Mouse (Mus musculus) erythroid progenitor cell, adult 5-6 weeks (primary cell): Measurements from ENCODE around the gene Lrrc34. TPM values are rescaled to one million over a fixed set of nuclear protein-coding genes. Genes with fewer than 3 reads are reported as not detected.

Experiments used
- ATAC-seq: replicated peaks from 2 replicates; pipeline ENCODE4 v1.8.0; 2016; ENCODE audit warnings: moderate number of reproducible peaks, mild to moderate bottlenecking, moderate TSS enrichment, inconsistent platforms; ENCODE audit not compliant: poor library complexity, low FRiP score, severe bottlenecking
- total RNA-seq, 2 experiments: library from RNA; stranded (forward) in 1 of 2; stranded (reverse) in 1 of 2; fragments of 150-400 nt in 1 of 2; fragments of 186-747, 209-891 nt in 1 of 2; gene quantifications; 2 replicates each; pipeline versions ENCODE4 v1.2.3 to v1.2.4; 2015 to 2017; ENCODE audit warnings: low replicate concordance in 2 of 2

Gene Lrrc34
- total RNA-seq (2015; ENCODE audit: low replicate concordance), result not detected in 2 replicates
- not detected in 2 replicates for total RNA-seq (2017; ENCODE audit: low replicate concordance)

DNA sequence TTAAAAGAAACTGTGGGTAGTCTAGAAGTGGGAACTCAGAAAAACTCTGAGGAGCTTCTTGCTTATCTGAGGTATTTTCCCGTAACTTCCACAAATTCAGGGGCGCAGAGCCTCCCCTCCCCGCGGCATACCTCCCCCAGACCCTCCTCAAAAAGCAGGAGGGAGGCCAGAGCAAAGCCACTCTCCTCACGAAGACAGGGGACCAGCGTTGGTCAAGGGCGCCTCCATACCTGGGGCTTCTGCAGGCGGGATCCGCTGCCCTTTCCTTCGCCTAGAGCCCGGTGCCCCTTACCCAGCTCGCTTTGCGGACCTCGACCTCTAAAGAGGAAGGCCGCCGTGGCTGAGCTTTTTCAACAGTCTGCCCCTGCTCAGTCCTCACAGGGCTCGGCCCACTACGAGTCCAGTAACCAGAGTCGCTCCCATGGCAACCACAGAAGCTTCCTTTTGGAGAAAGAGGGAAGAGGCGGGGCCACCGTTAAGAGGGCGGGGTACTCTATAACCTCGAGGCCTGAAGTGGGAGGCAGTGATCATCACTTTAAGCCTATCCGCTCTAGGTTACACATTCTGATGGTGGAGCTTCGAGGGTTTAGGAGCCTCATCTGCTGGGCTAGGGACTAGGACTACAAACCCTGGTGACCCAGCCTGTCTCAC is at the start of gene Lrrc34:
Gene Lrrc34 (minus strand): TSS at position 430 of the 651 bp plus-strand sequence.
- ATAC-seq, result no peak

DNA sequence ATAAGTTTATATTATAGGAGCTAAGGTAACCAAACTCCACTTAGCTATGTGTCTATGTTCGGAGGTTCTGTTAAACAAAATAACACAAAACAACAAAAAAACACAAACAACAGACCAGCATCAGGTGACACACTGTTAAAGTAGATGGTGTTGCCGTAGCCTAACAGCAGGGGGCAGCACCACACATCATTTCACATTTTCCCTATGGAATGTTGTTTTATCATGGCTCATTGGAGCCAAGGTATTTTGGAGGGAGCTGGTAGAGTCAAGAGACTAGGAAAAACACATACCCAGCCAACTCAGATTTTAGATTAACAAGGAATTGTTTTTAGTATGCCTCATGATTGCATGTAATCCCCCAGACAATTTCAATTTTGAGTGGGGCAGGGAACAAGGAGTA is 48.7 kb upstream of the Lrrc34 start:
- ATAC-seq, result peak; percentile 75

GRCm38 (mm10) chr3:30695661-30696060 is 48.0 kb upstream of the Lrrc34 start:
- ATAC-seq, result no peak

DNA sequence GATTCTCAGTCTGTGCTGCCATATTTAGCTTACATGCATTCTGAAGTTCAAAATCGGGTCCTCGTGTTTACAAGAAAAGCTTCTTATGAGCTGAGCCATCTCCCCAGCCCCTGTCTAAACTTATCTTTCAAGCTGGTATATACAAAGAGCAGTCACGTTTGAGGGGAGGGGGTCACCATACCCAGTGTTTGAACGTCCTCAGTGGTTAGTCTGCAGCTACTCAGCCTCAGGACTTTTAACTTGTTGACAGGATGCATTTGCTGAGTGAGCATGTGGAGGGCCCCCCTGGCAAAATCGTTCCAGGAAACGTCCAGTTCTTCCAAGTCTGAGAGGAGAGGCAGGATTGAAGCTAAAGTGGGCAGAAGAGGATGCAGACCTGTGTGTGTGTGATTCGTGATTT is 43.3 kb upstream of the Lrrc34 start:
- ATAC-seq, result no peak

- ATAC-seq, result no peak
Measured at GRCm38 (mm10) chr3:30687216-30687615, 39.5 kb upstream of the Lrrc34 start.

- ATAC-seq, result no peak
Measured at GRCm38 (mm10) chr3:30683190-30683589, 35.5 kb upstream of the Lrrc34 start.

- no peak for ATAC-seq
Measured at GRCm38 (mm10) chr3:30658486-30658885, 10.8 kb upstream of the Lrrc34 start.

DNA sequence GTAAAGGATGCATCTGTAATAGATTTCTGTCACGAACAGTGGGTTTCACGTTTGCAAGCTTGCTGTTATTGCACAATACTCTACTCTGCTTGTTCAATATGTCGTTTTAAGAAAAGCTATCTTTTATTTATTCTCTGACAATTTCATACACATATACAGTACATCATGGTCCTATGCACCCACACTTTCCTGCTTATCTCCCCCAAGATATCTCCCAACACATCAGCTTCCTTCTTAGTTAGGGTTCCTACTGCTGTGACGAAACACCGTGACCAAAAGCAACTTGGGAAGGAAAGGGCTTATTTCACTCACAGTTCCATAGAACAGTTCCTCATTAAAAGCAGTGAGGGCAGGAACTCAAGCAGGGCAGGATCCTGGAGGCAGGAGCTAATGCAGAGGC is 8.3 kb upstream of the Lrrc34 start:
- no peak for ATAC-seq

DNA sequence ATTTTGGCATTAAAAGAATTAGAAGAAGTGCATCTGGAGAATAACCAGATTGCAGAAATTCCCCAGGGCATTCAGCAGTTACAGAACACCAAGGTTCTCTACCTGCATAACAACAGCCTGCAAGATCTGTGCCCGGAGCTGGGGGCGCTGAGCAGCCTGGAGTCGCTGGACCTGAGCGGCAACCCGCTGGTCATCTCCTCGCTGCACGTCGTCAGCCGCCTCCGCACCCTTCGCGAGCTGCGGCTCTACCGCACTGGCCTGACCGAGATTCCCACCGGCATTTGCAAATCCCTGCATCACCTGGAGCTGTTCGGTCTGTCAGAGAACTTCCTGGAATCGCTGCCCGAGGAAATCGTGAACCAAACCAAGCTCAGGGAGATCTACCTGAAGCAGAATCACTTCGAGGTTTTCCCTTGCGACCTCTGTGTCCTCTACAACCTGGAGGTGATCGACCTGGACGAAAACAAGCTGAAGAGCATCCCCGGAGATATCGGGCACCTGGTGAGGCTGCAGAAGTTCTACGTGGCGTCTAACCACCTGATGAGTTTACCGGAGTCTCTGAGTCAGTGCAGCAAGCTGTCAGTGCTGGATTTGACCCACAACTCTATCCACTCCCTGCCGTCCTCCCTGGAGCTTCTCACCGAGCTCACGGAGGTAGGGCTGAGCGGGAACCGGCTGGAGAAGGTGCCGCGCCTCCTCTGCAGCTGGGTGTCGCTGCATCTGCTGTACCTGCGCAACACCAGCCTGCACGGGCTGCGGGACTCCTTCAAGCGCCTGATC is 2.6 kb upstream of the Lrrc34 start:
- ATAC-seq, result no peak

GRCm38 (mm10) chr3:30648466-30648865 is 797 bp upstream of the Lrrc34 start:
- ATAC-seq, result no peak

GRCm38 (mm10) chr3:30646761-30647160 is 908 bp downstream of the Lrrc34 start:
- ATAC-seq, result no peak

DNA sequence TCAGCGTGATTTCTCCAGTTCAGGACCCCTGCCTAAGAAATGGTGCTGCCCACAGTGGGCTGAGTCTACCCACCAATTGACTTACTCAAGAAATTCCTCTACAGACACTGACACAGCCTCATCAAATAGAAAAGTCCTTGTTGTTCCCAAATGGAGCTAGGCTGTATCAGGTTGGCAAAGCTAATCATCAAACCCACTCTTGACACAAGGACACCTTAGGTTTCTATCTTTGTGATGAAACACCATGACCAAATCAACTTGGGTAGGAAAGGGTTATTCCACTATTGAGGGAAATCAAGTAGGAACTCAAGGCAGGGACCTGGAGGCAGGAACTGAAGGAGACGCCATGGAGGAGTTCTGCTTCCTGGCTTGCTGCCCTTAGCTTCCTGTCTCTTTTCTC is 3.5 kb downstream of the Lrrc34 start, which contains the start of gene Lrriq4:
Gene Lrriq4 (plus strand): TSS at position 301 of the 400 bp plus-strand sequence.
- no peak for ATAC-seq

- no peak for ATAC-seq
Measured at GRCm38 (mm10) chr3:30635629-30636028, 12.0 kb downstream of the Lrrc34 start.

- no peak for ATAC-seq
Measured at GRCm38 (mm10) chr3:30633681-30634080, 14.0 kb downstream of the Lrrc34 start.

GRCm38 (mm10) chr3:30620132-30620531 is 27.5 kb downstream of the Lrrc34 start:
- no peak for ATAC-seq

DNA sequence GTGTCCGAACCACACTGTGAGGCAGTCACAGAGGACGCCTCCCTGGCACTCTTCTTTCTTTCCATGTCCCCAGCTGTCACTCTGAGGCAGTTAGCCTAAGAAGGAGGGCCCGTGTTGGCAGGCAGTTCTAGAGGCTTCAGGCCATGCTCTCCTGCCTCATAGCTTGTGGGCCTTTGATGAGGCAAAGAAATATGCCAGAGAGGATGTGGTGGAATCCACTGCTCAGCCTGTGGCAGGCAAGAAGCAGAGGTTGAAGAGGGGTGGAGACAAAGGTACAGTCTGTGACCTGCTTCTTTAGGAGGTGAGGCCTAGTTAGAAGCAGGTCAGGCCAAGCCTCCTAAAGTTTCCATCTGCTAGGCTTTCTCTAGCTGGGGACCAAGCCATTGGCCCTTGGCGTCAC is 36.7 kb downstream of the Lrrc34 start:
- ATAC-seq, result no peak

DNA sequence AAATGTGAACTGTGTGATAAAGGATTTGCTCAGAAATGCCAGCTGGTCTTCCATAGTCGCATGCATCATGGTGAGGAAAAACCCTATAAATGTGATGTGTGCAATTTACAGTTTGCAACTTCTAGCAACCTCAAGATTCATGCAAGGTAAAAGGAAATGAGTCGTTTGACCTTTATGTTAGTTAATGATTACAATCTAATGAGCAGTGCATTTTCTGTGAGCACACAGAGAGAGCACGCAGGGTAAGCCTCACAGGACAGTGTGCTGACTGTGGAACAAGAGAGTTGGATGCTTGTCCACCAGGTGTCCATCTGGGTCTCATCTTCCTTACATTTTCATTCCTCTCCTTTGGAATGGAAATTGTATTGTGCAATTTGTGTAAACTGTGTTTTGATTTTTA is 38.7 kb downstream of the Lrrc34 start:
- no peak for ATAC-seq

DNA sequence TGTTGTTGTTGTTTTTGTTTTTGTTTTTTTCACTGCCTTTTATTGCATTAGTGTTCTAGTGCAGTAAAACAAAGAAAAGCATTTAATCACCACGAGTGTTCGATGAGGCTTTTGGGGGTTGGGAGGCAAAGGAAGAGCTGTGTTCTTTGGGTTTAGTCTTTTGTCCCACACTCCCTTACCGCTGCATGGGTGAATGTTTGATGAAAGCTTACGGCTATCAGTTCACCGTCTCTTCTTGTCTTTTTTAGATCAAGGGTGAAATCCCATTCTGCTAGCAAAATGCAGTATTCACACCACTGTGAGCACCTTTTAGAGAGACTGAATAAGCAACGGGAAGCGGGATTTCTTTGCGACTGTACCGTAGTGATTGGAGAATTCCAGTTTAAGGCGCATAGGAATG is 44.4 kb downstream of the Lrrc34 start:
- no peak for ATAC-seq

DNA sequence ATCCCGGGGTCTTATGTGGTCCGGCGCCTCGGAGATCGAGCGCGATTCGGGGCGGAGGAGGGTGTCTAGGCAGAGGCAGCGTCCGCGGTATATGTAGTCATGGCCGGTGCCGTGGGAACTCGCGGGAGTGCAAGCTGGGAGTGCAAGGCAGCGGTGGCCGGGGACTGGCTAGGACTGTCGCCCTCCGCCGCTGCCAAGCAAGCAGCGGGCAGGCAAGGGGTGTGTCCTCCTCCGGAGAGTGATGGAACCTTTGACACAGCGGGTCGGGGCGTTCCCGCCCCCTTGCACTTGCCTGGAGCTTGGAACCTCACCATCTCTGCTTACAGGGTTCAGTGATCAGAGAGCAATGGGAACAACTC is 45.0 kb downstream of the Lrrc34 start:
- ATAC-seq, result peak; percentile 64

DNA sequence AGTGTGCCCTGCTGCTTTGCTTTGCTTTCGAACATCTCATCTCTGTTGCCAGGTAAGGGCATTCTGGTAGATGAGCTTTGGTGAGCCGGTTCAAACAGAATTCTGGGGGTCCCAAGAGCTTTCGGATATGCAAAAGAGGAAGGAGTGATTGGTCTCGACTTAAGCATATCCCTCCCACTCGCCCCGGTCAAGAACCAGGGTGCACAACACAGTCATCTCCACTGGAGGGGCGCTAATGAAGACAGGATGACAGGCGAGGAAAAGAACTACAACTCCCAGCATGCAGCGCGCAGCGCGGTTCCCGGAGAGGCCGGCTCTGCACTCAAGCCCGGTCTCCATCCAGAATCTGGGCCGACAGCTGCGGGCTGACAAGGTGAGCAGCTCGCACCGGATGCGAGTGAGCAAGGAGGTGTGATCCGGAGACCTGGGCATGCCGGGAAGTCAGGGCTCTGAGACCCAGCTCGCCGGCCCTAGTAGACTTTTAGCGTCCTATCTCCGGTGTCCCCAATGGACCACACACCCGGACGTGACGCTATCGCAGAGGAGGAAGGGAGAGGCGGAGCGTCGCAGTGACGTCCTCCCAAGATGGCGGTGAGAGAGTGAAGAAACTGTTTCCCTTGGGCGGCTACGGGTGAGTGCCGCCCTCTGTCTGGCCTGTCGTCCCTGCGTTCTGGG is 45.5 kb downstream of the Lrrc34 start, which contains the start of gene Mynn:
Gene Mynn (plus strand): TSS at position 1 of the 675 bp plus-strand sequence.
- ATAC-seq, result peak; percentile 86

- no peak for ATAC-seq
Measured at GRCm38 (mm10) chr3:30601610-30602064, 46.0 kb downstream of the Lrrc34 start.
